Mouse (Mus musculus): ENCODE measurements around the gene Plppr3.

- TF ChIP-seq ZNF384 (IDR thresholded peaks at IDR 0.05; ENCODE audit: low read depth, low read length) = no peak
- TF ChIP-seq ZC3H11A (IDR thresholded peaks at IDR 0.05; ENCODE audit: borderline replicate concordance, low read depth, low read length) = no peak
- TF ChIP-seq MAFK (IDR thresholded peaks at IDR 0.05; ENCODE audit: insufficient read depth, low read depth, low read length) = no peak
Observed at GRCm38 (mm10) chr10:79921572-79921971, 47.1 kb upstream of the Plppr3 start.
